Mouse (Mus musculus) thymus, postnatal 36 days (tissue): Measurements from ENCODE around the gene Ttc27.
A peak's percentile ranks its signal among the peaks of the same experiment; 100 is the strongest.

ENCODE experiments used
- DNase-seq, 2 experiments: peaks; one replicate each; pipeline ENCODE4 v3.0.0; 2022; ENCODE audit warnings: mixed read lengths in 2 of 2

Ttc27 gene

GRCm38 (mm10) chr17:74888836-74889534, 171.5 kb downstream of the Ttc27 start:
- no peak for DNase-seq

GRCm38 (mm10) chr17:74889535-74890117, 172.1 kb downstream of the Ttc27 start:
- DNase-seq: no peak

- no peak for DNase-seq
Measured at GRCm38 (mm10) chr17:74902453-74902852, 184.9 kb downstream of the Ttc27 start.

- DNase-seq: peak in 1 of 2 experiments; percentile 13
Measured at GRCm38 (mm10) chr17:74903411-74904331, 186.1 kb downstream of the Ttc27 start.

GRCm38 (mm10) chr17:74904332-74904687, 186.8 kb downstream of the Ttc27 start:
- no peak for DNase-seq

- no peak for DNase-seq
Measured at GRCm38 (mm10) chr17:74904956-74905355, 187.4 kb downstream of the Ttc27 start.

- no peak for DNase-seq
Measured at GRCm38 (mm10) chr17:74912995-74913394, 195.5 kb downstream of the Ttc27 start.
